Mouse (Mus musculus) bone marrow macrophage, adult 2 months (primary cell): ENCODE measurements around the gene Trim7. TPM values are rescaled to one million over a fixed set of nuclear protein-coding genes. Genes with fewer than 3 reads are reported as not detected.
A peak's percentile ranks its signal among the peaks of the same experiment; 100 is the strongest.

Experiments used
- H3K27ac ChIP-seq: 2 replicates; pipeline ENCODE4 v1.5.1; 2012; ENCODE audit warnings: low read depth, low read length; ENCODE audit not compliant: insufficient read depth
- H3K4me1 ChIP-seq: 2 replicates; pipeline ENCODE4 v1.6.1; 2012; ENCODE audit warnings: low read length; ENCODE audit not compliant: control insufficient read depth, insufficient read depth
- H3K4me3 ChIP-seq: 2 replicates; pipeline ENCODE4 v1.5.1; 2012; ENCODE audit warnings: mild to moderate bottlenecking, low read length, moderate library complexity; ENCODE audit not compliant: insufficient read depth
- CTCF ChIP-seq: IDR thresholded peaks from 2 replicates; pipeline ENCODE4 v1.5.1; 2012; ENCODE audit warnings: low read depth, mild to moderate bottlenecking, low read length, moderate library complexity
- POLR2A ChIP-seq: IDR thresholded peaks from 2 replicates; pipeline ENCODE4 v1.6.1; 2012; ENCODE audit warnings: mild to moderate bottlenecking, low read depth, low read length, borderline replicate concordance
- polyA plus RNA-seq: library from polyadenylated mRNA; stranded (reverse); fragments of >200 nt; gene quantifications from 2 replicates; pipeline ENCODE4 v1.2.4, GENCODE M21; 2012; ENCODE audit not compliant: missing spikeins, insufficient read depth, insufficient read length

Gene Trim7
- polyA plus RNA-seq, 1 experiment = 1.1 TPM

DNA sequence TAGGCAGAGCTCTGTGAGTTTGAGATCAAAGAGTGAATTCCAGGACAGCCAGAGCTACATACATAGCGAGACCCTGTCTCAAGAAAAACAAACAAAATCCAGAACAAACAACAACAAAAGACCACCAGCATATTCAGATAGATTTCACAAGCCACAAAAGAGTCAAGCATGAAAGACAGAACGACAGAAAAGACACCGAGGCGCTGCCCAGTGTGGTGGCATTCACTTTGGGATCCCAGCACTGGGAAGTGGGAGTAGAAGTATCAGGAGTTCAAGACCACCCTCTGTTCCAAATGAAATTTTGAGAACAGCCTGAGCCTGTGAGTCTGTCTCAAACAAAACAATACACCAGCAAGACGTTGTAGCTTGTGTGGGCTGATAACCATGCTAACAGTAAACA is 20.9 kb downstream of the Trim7 start:
- Histone ChIP-seq H3K27ac (no peak overlapping the region), H3K4me3 (no peak overlapping the region), H3K4me1 (no peaks in the 10 kb centered on the region)
- TF ChIP-seq CTCF (no peak), POLR2A (no peak)

DNA sequence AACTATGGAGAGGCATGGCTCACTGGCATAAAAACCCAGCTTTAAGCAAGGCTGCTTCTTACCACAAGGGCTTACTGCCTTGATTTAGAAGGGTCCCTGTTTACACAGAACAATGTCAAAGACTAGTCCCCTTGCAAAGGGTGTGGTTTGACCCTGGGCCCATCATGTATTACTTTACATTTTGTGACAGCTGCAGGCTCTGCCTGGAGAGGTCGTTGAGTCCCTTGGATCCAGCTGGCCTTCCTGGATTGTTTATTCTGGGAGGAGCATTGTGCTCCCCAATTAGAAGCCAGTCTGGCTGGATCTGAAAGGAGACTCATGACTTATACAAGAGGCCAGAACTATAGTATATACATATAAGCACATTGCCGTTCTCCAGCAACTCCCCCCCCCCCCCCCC is 24.3 kb downstream of the Trim7 start:
- H3K4me3 ChIP-seq = no peak overlapping the region
- peaks cover 3% of the 10 kb centered on the region for H3K4me1 ChIP-seq
- H3K27ac ChIP-seq = no peak overlapping the region
- no peak for TF ChIP-seq POLR2A
- no peak for TF ChIP-seq CTCF

DNA sequence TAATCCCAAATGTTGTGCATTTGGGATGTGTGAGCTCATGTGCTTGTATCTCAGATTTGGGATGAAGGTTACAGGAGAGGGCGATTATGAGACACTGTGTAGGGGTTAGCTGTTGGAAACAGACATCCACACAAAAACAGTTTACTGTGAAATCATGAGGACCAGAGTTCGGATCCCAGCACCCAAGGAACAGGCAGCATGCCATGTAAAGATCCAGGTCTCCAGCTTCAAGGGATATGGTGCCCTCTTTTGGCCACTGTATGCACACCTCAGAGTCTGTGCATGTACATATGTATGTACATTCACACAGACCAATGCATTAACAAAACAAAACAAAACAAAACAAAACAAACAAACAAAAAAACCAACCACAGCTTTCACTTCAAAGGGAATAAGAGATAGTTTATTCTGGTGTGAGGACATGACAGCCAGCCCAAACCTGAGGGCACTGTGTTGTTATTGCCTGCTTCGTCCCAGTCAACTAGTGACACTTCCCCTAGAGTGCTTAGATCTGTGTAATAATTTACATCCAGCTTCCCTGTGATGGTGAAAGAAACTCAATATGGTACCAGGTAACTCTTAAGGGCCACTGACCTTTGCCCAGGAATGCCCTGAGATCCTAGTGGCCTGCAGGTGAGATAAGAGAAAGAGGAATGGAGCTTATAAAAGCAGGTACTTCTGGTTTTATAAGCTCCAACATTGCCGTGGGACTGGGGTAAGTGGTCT is 25.5 kb downstream of the Trim7 start:
- Histone ChIP-seq H3K4me1 (peaks cover 3% of the 10 kb centered on the region), H3K27ac (no peak overlapping the region), H3K4me3 (no peak overlapping the region)
- TF ChIP-seq CTCF = no peak
- TF ChIP-seq POLR2A = no peak

DNA sequence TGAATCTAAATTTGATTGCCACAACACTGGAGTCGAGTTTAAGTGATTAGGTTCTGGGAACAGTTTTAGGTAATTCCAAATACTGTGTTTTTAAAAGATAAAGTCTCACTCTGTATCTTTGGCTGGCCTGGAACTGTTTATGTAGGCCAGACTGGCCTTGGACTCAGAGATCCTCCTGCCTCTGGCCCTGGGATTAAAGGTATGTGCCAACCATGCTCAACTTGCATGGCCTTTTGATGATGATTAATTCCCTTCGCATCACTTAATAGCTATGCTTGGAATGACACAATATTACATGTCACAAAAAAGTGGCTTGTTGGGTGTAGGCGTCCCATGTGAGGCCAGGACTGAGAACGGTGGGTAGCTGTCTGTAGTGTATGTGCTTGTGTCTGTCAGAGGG is 26.2 kb downstream of the Trim7 start:
- Histone ChIP-seq H3K4me1 (peaks cover 3% of the 10 kb centered on the region), H3K4me3 (no peak overlapping the region), H3K27ac (no peak overlapping the region)
- TF ChIP-seq POLR2A (no peak), CTCF (no peak)

DNA sequence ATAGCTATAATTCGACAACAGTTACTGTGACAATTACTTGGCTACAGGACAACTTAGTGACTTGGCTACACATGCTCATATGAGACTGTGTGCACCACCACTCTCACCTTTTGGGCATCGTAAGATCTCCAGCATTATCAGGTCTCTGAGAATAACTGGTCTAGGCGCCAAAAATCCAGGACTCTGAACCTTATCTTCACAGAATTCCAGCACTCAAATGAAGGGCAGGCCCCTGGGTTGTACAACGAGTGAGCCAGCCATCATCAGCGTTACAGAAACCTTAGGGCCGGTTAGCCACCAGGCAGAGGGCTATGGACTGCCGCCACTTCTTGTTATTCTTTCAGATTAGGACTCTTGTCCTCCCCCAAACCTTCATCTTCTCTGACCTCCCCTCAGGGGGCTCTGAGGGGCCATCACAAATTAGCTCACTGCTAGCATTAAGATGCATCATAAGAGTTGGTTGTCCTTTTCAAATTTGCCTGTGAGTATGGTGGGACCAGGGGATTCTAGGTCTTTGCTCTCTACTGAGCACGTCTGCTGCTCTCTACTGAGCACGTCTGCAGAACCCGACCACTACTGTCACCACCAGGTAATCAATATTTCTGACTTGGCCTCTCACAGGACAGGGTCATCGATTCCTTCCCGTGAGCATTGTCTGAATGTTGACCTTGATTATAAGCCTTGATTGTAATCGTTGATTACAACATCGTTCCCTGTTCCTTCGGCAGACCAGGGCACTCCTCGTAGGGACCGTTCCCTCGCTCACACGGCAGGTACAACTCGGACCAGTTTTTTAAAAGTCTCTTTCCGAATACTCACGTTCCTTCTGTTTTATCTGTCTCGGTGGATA is 26.9 kb downstream of the Trim7 start:
- no peak overlapping the region for H3K27ac ChIP-seq
- peak overlapping the region; percentile 83 for H3K4me3 ChIP-seq
- TF ChIP-seq CTCF = no peak
- no peak for TF ChIP-seq POLR2A
- H3K4me1 ChIP-seq = peaks cover 3% of the 10 kb centered on the region

DNA sequence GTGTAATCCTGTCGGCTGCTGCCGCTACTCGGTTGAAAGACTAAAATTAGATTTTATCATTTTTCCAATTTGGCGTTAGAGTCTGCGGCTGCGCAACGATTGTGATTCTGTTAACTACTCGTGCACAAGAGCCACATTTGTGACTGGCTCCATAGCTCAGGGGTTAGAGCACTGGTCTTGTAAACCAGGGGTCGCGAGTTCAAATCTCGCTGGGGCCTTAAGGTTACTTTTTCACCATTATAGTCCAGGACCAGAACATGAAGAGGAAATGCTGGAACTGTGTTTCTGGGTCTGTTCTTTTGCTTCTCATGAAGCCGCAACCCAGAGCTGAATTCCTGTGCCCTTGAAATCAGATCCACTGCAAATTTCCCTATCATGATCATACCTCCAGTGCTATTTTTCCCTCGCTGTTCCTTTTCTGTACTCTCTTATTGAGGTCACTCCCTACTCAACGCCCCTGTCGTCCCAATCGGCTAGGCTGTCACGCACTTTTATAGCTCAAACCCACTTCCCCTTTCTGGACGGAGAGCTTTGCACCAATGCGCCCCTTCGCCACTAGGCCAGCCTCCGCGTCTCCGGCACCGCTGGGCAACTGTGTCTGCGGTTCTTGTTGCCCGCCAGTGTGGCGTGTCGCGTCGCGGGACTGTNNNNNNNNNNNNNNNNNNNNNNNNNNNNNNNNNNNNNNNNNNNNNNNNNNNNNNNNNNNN is 27.7 kb downstream of the Trim7 start:
- H3K27ac ChIP-seq = peak overlapping the region; percentile 66
- H3K4me1 ChIP-seq = peaks cover 3% of the 10 kb centered on the region
- peak overlapping the region; percentile 83 for H3K4me3 ChIP-seq
- TF ChIP-seq POLR2A = no peak
- no peak for TF ChIP-seq CTCF

DNA sequence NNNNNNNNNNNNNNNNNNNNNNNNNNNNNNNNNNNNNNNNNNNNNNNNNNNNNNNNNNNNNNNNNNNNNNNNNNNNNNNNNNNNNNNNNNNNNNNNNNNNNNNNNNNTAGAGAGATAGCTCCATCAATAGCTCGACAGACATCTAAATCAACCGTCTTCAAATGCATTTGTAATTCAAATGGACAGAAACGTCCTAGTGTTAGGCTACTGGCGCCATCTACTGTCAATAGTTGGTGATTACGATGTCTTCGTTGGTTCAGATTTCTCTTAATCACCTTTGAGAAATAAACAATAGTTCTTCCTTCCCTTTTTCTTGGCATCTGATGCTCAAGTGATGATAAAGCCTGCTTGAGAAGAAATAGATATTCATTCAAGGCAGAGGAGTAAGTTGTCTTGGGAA is 33.1 kb downstream of the Trim7 start:
- TF ChIP-seq POLR2A (no peak), CTCF (no peak)

DNA sequence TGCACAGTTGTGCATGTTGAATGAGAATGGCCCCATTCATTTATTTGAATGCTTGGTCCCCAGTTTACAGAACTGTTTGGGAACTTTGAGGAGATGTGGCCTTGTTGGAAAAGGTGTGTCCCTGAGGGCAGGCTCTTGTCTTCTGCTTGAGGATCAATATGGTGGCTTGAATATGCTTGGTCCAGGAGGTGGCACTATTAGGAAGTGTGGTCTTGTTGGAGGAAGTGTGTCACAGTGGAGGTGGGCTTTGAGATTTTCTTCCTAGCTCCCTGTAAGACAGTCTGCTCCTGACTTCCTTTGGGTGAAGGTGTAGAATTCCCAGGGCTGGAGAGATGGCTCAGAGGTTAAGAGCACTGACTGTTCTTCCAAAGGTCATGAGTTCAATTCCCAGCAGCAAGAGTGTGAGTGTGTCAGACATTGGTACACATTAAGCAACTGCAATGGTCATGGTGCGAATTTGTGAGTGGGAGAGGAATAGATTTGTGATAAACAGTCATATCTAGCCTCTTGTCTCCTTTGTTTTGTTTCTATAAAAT is 36.9 kb downstream of the Trim7 start:
- TF ChIP-seq CTCF = no peak
- no peak for TF ChIP-seq POLR2A
- Histone ChIP-seq H3K4me1 (no peaks in the 10 kb centered on the region), H3K27ac (no peak overlapping the region), H3K4me3 (no peak overlapping the region)

More for the DNA sequence above, 33.1 kb downstream of the Trim7 start:
- Histone ChIP-seq H3K27ac (no peak overlapping the region), H3K4me1 (peaks cover 3% of the 10 kb centered on the region), H3K4me3 (no peak overlapping the region)

DNA sequence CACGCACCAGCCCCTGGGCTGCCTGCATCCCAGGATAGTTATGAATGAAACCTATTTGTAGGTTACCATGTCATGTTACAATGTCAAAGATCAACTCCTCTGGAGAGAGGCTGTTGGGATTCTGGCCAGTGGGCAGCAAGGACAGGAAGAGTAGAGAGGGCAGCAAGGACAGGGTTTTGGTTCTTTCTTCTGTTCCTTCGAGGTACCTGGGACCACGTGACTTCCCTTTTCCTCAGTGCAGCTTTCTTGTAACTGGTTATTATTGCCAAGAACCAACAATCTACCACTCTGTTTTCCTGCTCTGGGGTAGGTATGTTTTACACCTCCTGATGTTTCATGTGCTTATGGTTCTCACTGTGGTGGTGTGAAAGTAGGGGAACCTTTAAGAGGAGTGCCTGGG is 37.9 kb downstream of the Trim7 start:
- H3K27ac ChIP-seq = no peak overlapping the region
- TF ChIP-seq CTCF = no peak
- TF ChIP-seq POLR2A = no peak
- no peaks in the 10 kb centered on the region for H3K4me1 ChIP-seq
- no peak overlapping the region for H3K4me3 ChIP-seq
